Comparison of ENCODE assay signal across 8 mouse cellular contexts in genomic region chr9:103443121-103443823, GRCm38 (mm10). TPM values are rescaled to one million over a fixed set of nuclear protein-coding genes. Genes with fewer than 3 reads are reported as not detected.
DNase-seq lines count a peak whose midpoint lies in the region; ATAC-seq and TF ChIP-seq lines count a peak whose summit lies in the region.

No protein-coding gene starts in this region.

- no peaks in the 10 kb centered on the region for H3K79me2 ChIP-seq in heart, adult 2 months (replicated peaks; ENCODE audit: control insufficient read depth, insufficient read depth, low read length)

- H3K27ac ChIP-seq in heart, embryonic 12.5 days (ENCODE audit: poor library complexity, severe bottlenecking) = peak overlapping the region; percentile 45
- no peak overlapping the region for H3K27ac ChIP-seq in heart, adult 2 months
- no peak overlapping the region; the same call in 1 of the 2 replicates for H3K27ac ChIP-seq in forebrain, embryonic 15.5 days (replicated peaks)
- H3K27ac ChIP-seq in midbrain, embryonic 10.5 days (replicated peaks) = peak overlapping the region; percentile 74

- H3K4me2 ChIP-seq in heart, embryonic 12.5 days = peak overlapping the region; percentile 25; the same call in 1 of the 2 replicates
- peak overlapping the region; percentile 22 for H3K4me2 ChIP-seq in forebrain, embryonic 15.5 days (replicated peaks)

- H3K9ac ChIP-seq in heart, embryonic 12.5 days = no peak overlapping the region
- H3K9ac ChIP-seq in heart, adult 2 months (ENCODE audit: low read depth, low read length) = no peak overlapping the region
- H3K9ac ChIP-seq in forebrain, embryonic 15.5 days (replicated peaks) = no peak overlapping the region

- CTCF ChIA-PET in Patski (lab: Charles Lee) = no interaction called here

- 44% methylated on average over 13 of the region's 13 CpGs for WGBS in heart, embryonic 12.5 days
- 48% methylated on average over 13 of the region's 13 CpGs for WGBS in heart, adult 2 months
- WGBS in forebrain, embryonic 15.5 days = 5% methylated on average over 13 of the region's 13 CpGs
- WGBS in midbrain, embryonic 10.5 days = 46% methylated on average over 13 of the region's 13 CpGs

- no peaks in the 10 kb centered on the region for H3K27me3 ChIP-seq in heart, embryonic 12.5 days (replicated peaks)
- H3K27me3 ChIP-seq in heart, adult 2 months (ENCODE audit: control insufficient read depth, insufficient read depth, low read length) = no peaks in the 10 kb centered on the region
- peaks cover 5% of the 10 kb centered on the region for H3K27me3 ChIP-seq in Patski
- no peaks in the 10 kb centered on the region for H3K27me3 ChIP-seq in forebrain, embryonic 15.5 days
- no peaks in the 10 kb centered on the region for H3K27me3 ChIP-seq in midbrain, embryonic 10.5 days (ENCODE audit: low read depth, poor library complexity, severe bottlenecking)

- H3K4me3 ChIP-seq in heart, embryonic 12.5 days = no peak overlapping the region
- no peak overlapping the region for H3K4me3 ChIP-seq in heart, adult 2 months
- H3K4me3 ChIP-seq in forebrain, embryonic 15.5 days = no peak overlapping the region
- H3K4me3 ChIP-seq in midbrain, embryonic 10.5 days = peak overlapping the region; percentile 21; the same call in 1 of the 2 replicates

- peaks cover 6% of the 10 kb centered on the region; the same call in 1 of the 2 replicates for H3K9me3 ChIP-seq in heart, embryonic 12.5 days (replicated peaks)
- no peaks in the 10 kb centered on the region for H3K9me3 ChIP-seq in forebrain, embryonic 15.5 days
- H3K9me3 ChIP-seq in midbrain, embryonic 10.5 days (replicated peaks) = peaks cover 10% of the 10 kb centered on the region; the same call in 1 of the 2 replicates

- no peak for TF ChIP-seq POLR2A in heart, adult 2 months (IDR thresholded peaks at IDR 0.05; ENCODE audit: insufficient read depth, low read depth, low read length)

- peaks cover 31% of the 10 kb centered on the region for H3K4me1 ChIP-seq in heart, embryonic 12.5 days (replicated peaks)
- H3K4me1 ChIP-seq in heart, adult 2 months (ENCODE audit: control insufficient read depth, insufficient read depth, low read length) = peaks cover 4% of the 10 kb centered on the region; the same call in 1 of the 2 replicates
- H3K4me1 ChIP-seq in forebrain, embryonic 15.5 days = peaks cover 24% of the 10 kb centered on the region
- H3K4me1 ChIP-seq in midbrain, embryonic 10.5 days = peaks cover 23% of the 10 kb centered on the region

- no peak for TF ChIP-seq EP300 in heart, adult 2 months (IDR thresholded peaks at IDR 0.05; ENCODE audit: insufficient read depth, low read depth, low read length)

- no peaks in the 10 kb centered on the region for H3K36me3 ChIP-seq in heart, embryonic 12.5 days
- H3K36me3 ChIP-seq in heart, adult 2 months (ENCODE audit: control insufficient read depth, insufficient read depth, low read length) = no peaks in the 10 kb centered on the region
- H3K36me3 ChIP-seq in forebrain, embryonic 15.5 days = no peaks in the 10 kb centered on the region
- no peaks in the 10 kb centered on the region for H3K36me3 ChIP-seq in midbrain, embryonic 10.5 days

- POLR2A ChIA-PET in Patski (lab: Charles Lee) = interaction anchor here (0.7 kb wide), 1 partner anchor 9 kb away, joined by 4 read pairs; no protein-coding TSS in a partner anchor

- TF ChIP-seq CTCF in heart, adult 2 months (IDR thresholded peaks at IDR 0.05) = no peak
- no peak for TF ChIP-seq CTCF in Patski (IDR thresholded peaks at IDR 0.05)

- no peak for DNase-seq in heart, adult 2 months
- peak; percentile 68 for DNase-seq in Patski (ENCODE audit: low read depth, low spot score)
- DNase-seq in midbrain, embryonic 10.5 days (ENCODE audit: low spot score) = peak; percentile 37
- DNase-seq in adipocyte (ENCODE audit: low spot score) = no peak
- DNase-seq in c-Kit-positive CD71-positive TER-119-positive erythroid progenitor cells, embryonic 14.5 days (ENCODE audit: low spot score) = no peak

- no peak for ATAC-seq in heart, embryonic 12.5 days (ENCODE audit: insufficient number of reproducible peaks, low FRiP score)
- peak; percentile 78 for ATAC-seq in Patski
- ATAC-seq in forebrain, embryonic 15.5 days (replicated peaks) = peak; percentile 81
- no peak for ATAC-seq in activated CD4-positive, CD25-positive, alpha-beta regulatory T cell, adult 4 months

- intact Hi-C loops in heart, adult 2 months (cut with DNase I) = no loop called here

- in situ Hi-C loops in Patski (cut with MboI; ENCODE audit: low pct_unique_long_range_greater_than_20kb) = loop anchor here (5.0 kb wide), 1 partner anchor 71 kb away; no protein-coding TSS in a partner anchor

RNA-seq across cellular contexts. Expression of gene Bfsp2, which starts 36.9 kb away (rescaled TPM):
- 0.37 and 0.68 TPM in 2 replicates for polyA plus RNA-seq in heart, embryonic 12.5 days (2016; fragmentation: Nextera tagmentation; extraction: Ambion mirVana)
- total RNA-seq in heart, adult 2 months (2021) = under 1 TPM; 0.52 to 0.99 TPM
- 0.31 TPM in 1 of 2 replicates, not detected in the other for polyA plus RNA-seq in heart, adult 2 months (2012; rRNA removed)
- polyA plus RNA-seq in Patski (2021) = not detected
- 2.0 and 2.3 TPM in 2 replicates for polyA plus RNA-seq in forebrain, embryonic 15.5 days (2015; fragmentation: Nextera tagmentation; extraction: Ambion mirVana)
- polyA plus RNA-seq in midbrain, embryonic 10.5 days (2016; fragmentation: Nextera tagmentation; extraction: Ambion mirVana) = 0.75 and 2.0 TPM in 2 replicates
- polyA plus RNA-seq in activated CD4-positive, CD25-positive, alpha-beta regulatory T cell, adult 4 months (2017; shearing (Covaris generic)) = 1 to 10 TPM in 1 of 2 experiments, under 1 TPM in 1; 0.97 to 2.4 TPM

Comparison
In these comparisons a context has a peak if more than half of its experiments do, and no peak if none do; other contexts are left out.
1. H3K27ac ChIP-seq: peak in heart, embryonic 12.5 days (single experiment) and midbrain, embryonic 10.5 days (single experiment); none in heart, adult 2 months (single experiment) and forebrain, embryonic 15.5 days (single experiment).
2. ATAC-seq: peak in Patski (single experiment) and forebrain, embryonic 15.5 days (single experiment); none in heart, embryonic 12.5 days (single experiment) and activated CD4-positive, CD25-positive, alpha-beta regulatory T cell, adult 4 months (single experiment).
3. DNase-seq: peak in Patski (single experiment) and midbrain, embryonic 10.5 days (single experiment); none in heart, adult 2 months (0 of 2), adipocyte (single experiment) and c-Kit-positive CD71-positive TER-119-positive erythroid progenitor cells, embryonic 14.5 days (single experiment).